Mouse (Mus musculus): ENCODE results near the gene Cald1. TPM values are rescaled to one million over a fixed set of nuclear protein-coding genes. Genes with fewer than 3 reads are reported as not detected.
A peak's percentile ranks its signal among the peaks of the same experiment; 100 is the strongest.

Gene Cald1
- polyA plus RNA-seq, 1 experiment from 2014 or later: 132 TPM

GRCm38 (mm10) chr6:34664749-34665148, 66.4 kb downstream of the Cald1 start:
- H3K4me3 ChIP-seq (ENCODE audit: low read depth, low read length): no peak overlapping the region
- H3K4me1 ChIP-seq (replicated peaks; ENCODE audit: control insufficient read depth, insufficient read depth, low read length): no peaks in the 10 kb centered on the region
- H3K9ac ChIP-seq (ENCODE audit: low read length): no peak overlapping the region
- H3K27ac ChIP-seq (ENCODE audit: low read depth, low read length): no peak overlapping the region
- no peak for DNase-seq (ENCODE audit: low spot score)
- no peaks in the 10 kb centered on the region for H3K36me3 ChIP-seq (ENCODE audit: control insufficient read depth, insufficient read depth, low read length)
- ATAC-seq (replicated peaks; ENCODE audit: low FRiP score): no peak
- 86% methylated on average over 5 of the region's 5 CpGs for WGBS
- no peak overlapping the region for H3K4me2 ChIP-seq (ENCODE audit: low read depth, low read length, severe bottlenecking)
- H3K27me3 ChIP-seq (ENCODE audit: control insufficient read depth, insufficient read depth, low read length): no peaks in the 10 kb centered on the region
- no peaks in the 10 kb centered on the region for H3K9me3 ChIP-seq (ENCODE audit: control insufficient read depth, low read length)

- H3K36me3 ChIP-seq (ENCODE audit: control insufficient read depth, insufficient read depth, low read length): no peaks in the 10 kb centered on the region
- H3K9ac ChIP-seq (ENCODE audit: low read length): no peak overlapping the region
- no peaks in the 10 kb centered on the region for H3K27me3 ChIP-seq (ENCODE audit: control insufficient read depth, insufficient read depth, low read length)
- no peak overlapping the region for H3K4me2 ChIP-seq (ENCODE audit: low read depth, low read length, severe bottlenecking)
- H3K9me3 ChIP-seq (ENCODE audit: control insufficient read depth, low read length): no peaks in the 10 kb centered on the region
- no peak overlapping the region for H3K27ac ChIP-seq (ENCODE audit: low read depth, low read length)
- DNase-seq (ENCODE audit: low spot score) (no peak), ATAC-seq (replicated peaks; ENCODE audit: low FRiP score) (no peak)
- H3K4me3 ChIP-seq (ENCODE audit: low read depth, low read length): no peak overlapping the region
- H3K4me1 ChIP-seq (replicated peaks; ENCODE audit: control insufficient read depth, insufficient read depth, low read length): no peaks in the 10 kb centered on the region
- WGBS: 84% methylated on average over 5 of the region's 5 CpGs
Measured at GRCm38 (mm10) chr6:34668739-34669254, 70.5 kb downstream of the Cald1 start.

DNA sequence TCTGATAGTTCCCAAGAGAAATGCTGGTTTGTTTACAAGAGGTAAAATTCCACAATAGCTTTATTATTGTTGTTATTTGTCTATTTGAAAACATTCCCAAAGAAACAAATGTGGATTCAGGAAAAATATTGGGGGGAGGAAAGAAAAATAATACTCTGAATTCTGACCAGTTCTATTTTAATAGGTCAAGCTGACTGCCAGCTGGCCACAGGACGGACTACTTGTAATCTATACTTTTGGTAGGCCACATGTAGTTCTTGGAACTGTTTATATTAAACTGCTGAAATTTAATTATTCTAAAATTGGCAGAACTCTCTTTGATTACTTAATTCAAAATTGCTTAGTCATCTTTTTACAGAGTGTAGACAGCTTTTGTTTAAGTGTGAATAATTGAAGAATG, 73.1 kb downstream of the Cald1 start:
- Histone ChIP-seq H3K4me3 (ENCODE audit: low read depth, low read length) (no peak overlapping the region), H3K27me3 (ENCODE audit: control insufficient read depth, insufficient read depth, low read length) (no peaks in the 10 kb centered on the region), H3K9ac (ENCODE audit: low read length) (no peak overlapping the region), H3K4me2 (ENCODE audit: low read depth, low read length, severe bottlenecking) (no peak overlapping the region), H3K9me3 (ENCODE audit: control insufficient read depth, low read length) (no peaks in the 10 kb centered on the region), H3K27ac (ENCODE audit: low read depth, low read length) (no peak overlapping the region), H3K36me3 (ENCODE audit: control insufficient read depth, insufficient read depth, low read length) (no peaks in the 10 kb centered on the region), H3K4me1 (replicated peaks; ENCODE audit: control insufficient read depth, insufficient read depth, low read length) (no peaks in the 10 kb centered on the region)
- DNase-seq (ENCODE audit: low spot score): no peak
- no peak for ATAC-seq (replicated peaks; ENCODE audit: low FRiP score)
- 82% methylated on average over 1 of the region's 1 CpGs for WGBS

DNA sequence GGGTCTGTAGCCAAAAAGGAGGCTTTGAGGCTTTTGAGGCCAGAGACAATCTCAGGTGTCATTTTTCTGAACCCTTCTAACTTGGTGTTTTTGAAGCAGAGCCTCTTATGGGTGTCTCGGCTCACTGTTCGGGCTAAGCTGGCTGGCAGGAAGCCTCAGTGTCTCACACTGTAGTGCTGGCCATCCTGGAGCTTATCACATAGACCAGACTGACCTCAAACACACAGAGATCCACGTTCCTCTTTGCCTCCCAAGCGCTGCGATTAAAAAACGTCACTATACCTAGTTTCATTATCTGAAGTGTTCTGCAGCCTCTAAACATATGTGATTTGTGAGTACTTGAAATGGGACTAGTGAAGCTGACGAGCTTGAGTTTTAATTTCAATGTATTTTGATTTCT, 76.1 kb downstream of the Cald1 start:
- no peak for ATAC-seq (replicated peaks; ENCODE audit: low FRiP score)
- Histone ChIP-seq H3K27ac (ENCODE audit: low read depth, low read length) (no peak overlapping the region), H3K4me3 (ENCODE audit: low read depth, low read length) (no peak overlapping the region), H3K9ac (ENCODE audit: low read length) (no peak overlapping the region), H3K9me3 (ENCODE audit: control insufficient read depth, low read length) (no peaks in the 10 kb centered on the region), H3K36me3 (ENCODE audit: control insufficient read depth, insufficient read depth, low read length) (no peaks in the 10 kb centered on the region), H3K27me3 (ENCODE audit: control insufficient read depth, insufficient read depth, low read length) (no peaks in the 10 kb centered on the region), H3K4me1 (replicated peaks; ENCODE audit: control insufficient read depth, insufficient read depth, low read length) (no peaks in the 10 kb centered on the region), H3K4me2 (ENCODE audit: low read depth, low read length, severe bottlenecking) (no peak overlapping the region)
- 90% methylated on average over 7 of the region's 7 CpGs for WGBS
- no peak for DNase-seq (ENCODE audit: low spot score)

GRCm38 (mm10) chr6:34674897-34675296, 76.6 kb downstream of the Cald1 start:
- WGBS: 78% methylated on average over 10 of the region's 10 CpGs
- Histone ChIP-seq H3K9ac (ENCODE audit: low read length) (no peak overlapping the region), H3K27ac (ENCODE audit: low read depth, low read length) (no peak overlapping the region), H3K27me3 (ENCODE audit: control insufficient read depth, insufficient read depth, low read length) (no peaks in the 10 kb centered on the region), H3K36me3 (ENCODE audit: control insufficient read depth, insufficient read depth, low read length) (no peaks in the 10 kb centered on the region), H3K4me3 (ENCODE audit: low read depth, low read length) (no peak overlapping the region), H3K9me3 (ENCODE audit: control insufficient read depth, low read length) (no peaks in the 10 kb centered on the region), H3K4me2 (ENCODE audit: low read depth, low read length, severe bottlenecking) (no peak overlapping the region), H3K4me1 (replicated peaks; ENCODE audit: control insufficient read depth, insufficient read depth, low read length) (no peaks in the 10 kb centered on the region)
- no peak for ATAC-seq (replicated peaks; ENCODE audit: low FRiP score)
- DNase-seq (ENCODE audit: low spot score): no peak

DNA sequence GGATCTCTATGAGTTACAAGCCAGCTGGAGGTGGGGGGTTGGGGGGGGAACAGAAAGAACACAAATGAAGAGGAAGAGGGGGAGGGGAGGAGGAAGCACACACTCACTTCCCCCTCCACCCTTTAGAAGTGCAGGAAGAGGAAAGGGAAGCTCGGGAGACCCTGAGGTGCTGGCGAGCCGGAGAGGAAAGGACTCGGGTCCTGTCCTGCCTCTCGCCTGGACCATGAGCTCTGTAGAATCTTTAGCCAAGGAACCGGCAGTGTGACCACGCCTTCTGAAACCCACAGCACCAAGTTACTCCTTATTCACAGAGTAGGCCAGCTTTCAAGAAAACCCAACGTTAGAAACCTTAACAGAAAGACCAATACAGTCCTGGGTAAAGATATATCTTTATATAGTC, 83.8 kb downstream of the Cald1 start:
- H3K36me3 ChIP-seq (ENCODE audit: control insufficient read depth, insufficient read depth, low read length): no peaks in the 10 kb centered on the region
- DNase-seq (ENCODE audit: low spot score) (no peak), ATAC-seq (replicated peaks; ENCODE audit: low FRiP score) (no peak)
- H3K27ac ChIP-seq (ENCODE audit: low read depth, low read length): no peak overlapping the region
- no peak overlapping the region for H3K9ac ChIP-seq (ENCODE audit: low read length)
- H3K4me1 ChIP-seq (replicated peaks; ENCODE audit: control insufficient read depth, insufficient read depth, low read length): peaks cover 3% of the 10 kb centered on the region; the same call in 1 of the 2 replicates
- no peak overlapping the region for H3K4me3 ChIP-seq (ENCODE audit: low read depth, low read length)
- 66% methylated on average over 8 of the region's 8 CpGs for WGBS
- no peaks in the 10 kb centered on the region for H3K9me3 ChIP-seq (ENCODE audit: control insufficient read depth, low read length)
- H3K27me3 ChIP-seq (ENCODE audit: control insufficient read depth, insufficient read depth, low read length): no peaks in the 10 kb centered on the region
- no peak overlapping the region for H3K4me2 ChIP-seq (ENCODE audit: low read depth, low read length, severe bottlenecking)

DNA sequence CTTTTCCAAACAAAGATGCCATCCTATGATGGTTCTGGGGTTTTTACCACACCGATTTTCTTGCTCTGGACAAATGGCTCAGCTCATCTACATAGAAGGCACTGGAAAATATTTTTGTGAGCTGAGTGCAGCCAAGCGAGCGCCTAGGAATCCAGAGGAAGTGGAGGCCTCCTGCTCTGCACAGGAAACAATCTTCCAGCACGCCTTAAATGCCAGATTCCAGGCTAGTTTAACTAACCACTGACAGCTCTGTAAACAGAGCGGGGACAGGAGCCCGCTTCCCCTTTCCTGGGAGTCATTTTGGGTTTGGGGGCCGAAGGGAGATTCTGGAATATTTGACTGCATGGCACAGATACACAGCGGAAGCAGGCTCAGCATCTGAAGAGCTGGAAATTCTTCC, 86.6 kb downstream of the Cald1 start:
- DNase-seq (ENCODE audit: low spot score): no peak
- H3K9me3 ChIP-seq (ENCODE audit: control insufficient read depth, low read length): no peaks in the 10 kb centered on the region
- H3K27ac ChIP-seq (ENCODE audit: low read depth, low read length): 0 out of 2 replicates have a peak overlapping the region, but pooled peaks have one; percentile 12
- H3K9ac ChIP-seq (ENCODE audit: low read length): no peak overlapping the region
- H3K4me1 ChIP-seq (replicated peaks; ENCODE audit: control insufficient read depth, insufficient read depth, low read length): peaks cover 3% of the 10 kb centered on the region; the same call in 1 of the 2 replicates
- no peak overlapping the region for H3K4me3 ChIP-seq (ENCODE audit: low read depth, low read length)
- H3K4me2 ChIP-seq (ENCODE audit: low read depth, low read length, severe bottlenecking): no peak overlapping the region
- WGBS: 51% methylated on average over 8 of the region's 8 CpGs
- no peak for ATAC-seq (replicated peaks; ENCODE audit: low FRiP score)
- no peaks in the 10 kb centered on the region for H3K27me3 ChIP-seq (ENCODE audit: control insufficient read depth, insufficient read depth, low read length)
- no peaks in the 10 kb centered on the region for H3K36me3 ChIP-seq (ENCODE audit: control insufficient read depth, insufficient read depth, low read length)

GRCm38 (mm10) chr6:34688971-34689370, 90.7 kb downstream of the Cald1 start:
- no peaks in the 10 kb centered on the region for H3K27me3 ChIP-seq (ENCODE audit: control insufficient read depth, insufficient read depth, low read length)
- no peaks in the 10 kb centered on the region for H3K9me3 ChIP-seq (ENCODE audit: control insufficient read depth, low read length)
- 88% methylated on average over 2 of the region's 2 CpGs for WGBS
- peaks cover 3% of the 10 kb centered on the region; the same call in 1 of the 2 replicates for H3K4me1 ChIP-seq (replicated peaks; ENCODE audit: control insufficient read depth, insufficient read depth, low read length)
- no peak overlapping the region for H3K9ac ChIP-seq (ENCODE audit: low read length)
- H3K4me2 ChIP-seq (ENCODE audit: low read depth, low read length, severe bottlenecking): no peak overlapping the region
- H3K36me3 ChIP-seq (ENCODE audit: control insufficient read depth, insufficient read depth, low read length): no peaks in the 10 kb centered on the region
- H3K4me3 ChIP-seq (ENCODE audit: low read depth, low read length): no peak overlapping the region
- ATAC-seq (replicated peaks; ENCODE audit: low FRiP score) (no peak), DNase-seq (ENCODE audit: low spot score) (no peak)
- H3K27ac ChIP-seq (ENCODE audit: low read depth, low read length): no peak overlapping the region

GRCm38 (mm10) chr6:34691416-34691815, 93.1 kb downstream of the Cald1 start:
- DNase-seq (ENCODE audit: low spot score) (no peak), ATAC-seq (replicated peaks; ENCODE audit: low FRiP score) (no peak)
- H3K27ac ChIP-seq (ENCODE audit: low read depth, low read length): no peak overlapping the region
- no peak overlapping the region for H3K9ac ChIP-seq (ENCODE audit: low read length)
- 87% methylated on average over 7 of the region's 7 CpGs for WGBS
- no peaks in the 10 kb centered on the region for H3K36me3 ChIP-seq (ENCODE audit: control insufficient read depth, insufficient read depth, low read length)
- no peaks in the 10 kb centered on the region for H3K27me3 ChIP-seq (ENCODE audit: control insufficient read depth, insufficient read depth, low read length)
- no peak overlapping the region for H3K4me3 ChIP-seq (ENCODE audit: low read depth, low read length)
- H3K4me2 ChIP-seq (ENCODE audit: low read depth, low read length, severe bottlenecking): no peak overlapping the region
- H3K9me3 ChIP-seq (ENCODE audit: control insufficient read depth, low read length): no peaks in the 10 kb centered on the region
- no peaks in the 10 kb centered on the region for H3K4me1 ChIP-seq (replicated peaks; ENCODE audit: control insufficient read depth, insufficient read depth, low read length)
